Mouse (Mus musculus): Measurements from ENCODE around the gene Cdkn2c. TPM values are rescaled to one million over a fixed set of nuclear protein-coding genes. Genes with fewer than 3 reads are reported as not detected.

Gene Cdkn2c
- polyA plus RNA-seq, 1 experiment from 2014 or later = 1.0 TPM

GRCm38 (mm10) chr4:109660568-109660967 lies 6.4 kb downstream of the Cdkn2c start:
- ATAC-seq (ENCODE audit: low read depth) = no peak
- Histone ChIP-seq H3K27me3 (ENCODE audit: control insufficient read depth, insufficient read depth, low read length) (peaks cover 59% of the 10 kb centered on the region), H3K4me1 (ENCODE audit: control insufficient read depth, insufficient read depth, low read length) (peaks cover 10% of the 10 kb centered on the region), H3K4me3 (ENCODE audit: low read depth, low read length) (no peak overlapping the region), H3K9ac (replicated peaks; ENCODE audit: low read depth, low read length) (no peak overlapping the region), H3K4me2 (ENCODE audit: low read depth, low read length) (no peak overlapping the region), H3K36me3 (ENCODE audit: control insufficient read depth, insufficient read depth, low read length) (no peaks in the 10 kb centered on the region), H3K27ac (ENCODE audit: low read depth, low read length) (no peak overlapping the region), H3K9me3 (ENCODE audit: control insufficient read depth, low read length) (no peaks in the 10 kb centered on the region)
- WGBS = 16% methylated on average over 3 of the region's 3 CpGs

DNA sequence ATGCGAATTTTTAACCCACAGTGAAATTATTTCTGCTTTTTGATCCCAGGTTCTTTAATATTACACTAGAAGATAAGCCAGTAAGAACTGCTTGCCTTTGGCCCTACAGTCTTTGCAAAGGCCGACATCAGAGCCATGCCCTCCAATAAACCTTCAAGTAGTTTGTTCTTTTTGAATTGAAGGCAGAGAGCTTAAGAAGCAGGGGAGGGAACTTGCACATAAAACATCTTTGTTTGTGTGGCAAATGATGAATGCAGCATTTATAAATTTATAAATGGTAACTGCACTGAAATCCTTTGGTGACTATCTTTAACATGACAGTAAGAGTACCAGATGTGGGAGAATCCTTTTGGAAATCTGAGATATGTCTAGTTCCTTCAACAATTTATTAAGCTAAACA lies 7.4 kb downstream of the Cdkn2c start:
- H3K36me3 ChIP-seq (ENCODE audit: control insufficient read depth, insufficient read depth, low read length) = no peaks in the 10 kb centered on the region
- H3K9me3 ChIP-seq (ENCODE audit: control insufficient read depth, low read length) = no peaks in the 10 kb centered on the region
- H3K4me1 ChIP-seq (ENCODE audit: control insufficient read depth, insufficient read depth, low read length) = peaks cover 7% of the 10 kb centered on the region
- no peak overlapping the region for H3K4me2 ChIP-seq (ENCODE audit: low read depth, low read length)
- no peak overlapping the region for H3K9ac ChIP-seq (replicated peaks; ENCODE audit: low read depth, low read length)
- no peak for ATAC-seq (ENCODE audit: low read depth)
- no peak overlapping the region for H3K27ac ChIP-seq (ENCODE audit: low read depth, low read length)
- 17% methylated on average over 2 of the region's 2 CpGs for WGBS
- H3K4me3 ChIP-seq (ENCODE audit: low read depth, low read length) = no peak overlapping the region
- H3K27me3 ChIP-seq (ENCODE audit: control insufficient read depth, insufficient read depth, low read length) = peaks cover 65% of the 10 kb centered on the region

GRCm38 (mm10) chr4:109658826-109659225 lies 8.2 kb downstream of the Cdkn2c start:
- Histone ChIP-seq H3K36me3 (ENCODE audit: control insufficient read depth, insufficient read depth, low read length) (no peaks in the 10 kb centered on the region), H3K9me3 (ENCODE audit: control insufficient read depth, low read length) (no peaks in the 10 kb centered on the region), H3K4me3 (ENCODE audit: low read depth, low read length) (no peak overlapping the region), H3K9ac (replicated peaks; ENCODE audit: low read depth, low read length) (no peak overlapping the region), H3K4me2 (ENCODE audit: low read depth, low read length) (no peak overlapping the region), H3K27me3 (ENCODE audit: control insufficient read depth, insufficient read depth, low read length) (peaks cover 62% of the 10 kb centered on the region), H3K27ac (ENCODE audit: low read depth, low read length) (no peak overlapping the region), H3K4me1 (ENCODE audit: control insufficient read depth, insufficient read depth, low read length) (peaks cover 7% of the 10 kb centered on the region)
- ATAC-seq (ENCODE audit: low read depth) = no peak
- WGBS = 3% methylated on average over 8 of the region's 8 CpGs

DNA sequence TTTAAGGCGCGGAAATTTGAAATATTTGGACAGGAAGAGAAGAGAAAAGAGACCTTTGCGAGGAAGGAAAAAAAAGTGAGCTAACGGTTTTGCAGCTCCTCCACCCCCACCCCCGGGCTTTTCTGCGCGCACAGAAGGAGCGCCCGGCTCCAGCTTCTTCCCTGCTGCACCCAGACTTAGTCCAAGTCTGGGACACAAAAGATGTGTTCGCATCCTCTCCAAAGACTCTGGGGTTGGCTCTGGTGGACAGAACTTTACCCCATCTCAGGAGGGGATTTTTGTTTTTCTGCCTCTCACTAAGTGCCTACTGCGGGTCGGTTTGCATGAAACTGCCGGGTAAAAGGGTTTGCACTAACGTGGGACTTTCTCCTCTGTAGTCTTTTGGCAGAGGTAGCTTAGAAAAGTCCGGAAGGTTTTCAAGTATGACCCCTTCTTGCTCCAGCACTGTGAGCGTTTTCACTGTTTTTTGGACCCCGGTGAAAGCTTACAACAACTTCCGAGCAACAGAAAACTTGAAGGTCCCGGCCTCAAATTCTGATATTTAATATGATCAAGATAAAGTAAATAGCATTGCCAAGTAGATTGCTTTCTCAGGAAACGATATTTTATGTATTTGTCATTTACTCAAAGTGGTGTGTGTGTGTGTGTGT lies 9.0 kb downstream of the Cdkn2c start:
- no peaks in the 10 kb centered on the region for H3K9me3 ChIP-seq (ENCODE audit: control insufficient read depth, low read length)
- peaks cover 7% of the 10 kb centered on the region for H3K4me1 ChIP-seq (ENCODE audit: control insufficient read depth, insufficient read depth, low read length)
- peaks cover 61% of the 10 kb centered on the region for H3K27me3 ChIP-seq (ENCODE audit: control insufficient read depth, insufficient read depth, low read length)
- WGBS = under 1% methylated on average over 20 of the region's 20 CpGs
- no peak overlapping the region for H3K27ac ChIP-seq (ENCODE audit: low read depth, low read length)
- H3K9ac ChIP-seq (replicated peaks; ENCODE audit: low read depth, low read length) = no peak overlapping the region
- peak overlapping the region; percentile 35; the same call in 1 of the 2 replicates for H3K4me2 ChIP-seq (ENCODE audit: low read depth, low read length)
- H3K4me3 ChIP-seq (ENCODE audit: low read depth, low read length) = no peak overlapping the region
- H3K36me3 ChIP-seq (ENCODE audit: control insufficient read depth, insufficient read depth, low read length) = no peaks in the 10 kb centered on the region
- no peak for ATAC-seq (ENCODE audit: low read depth)

GRCm38 (mm10) chr4:109657021-109657850 lies 9.8 kb downstream of the Cdkn2c start:
- no peaks in the 10 kb centered on the region for H3K36me3 ChIP-seq (ENCODE audit: control insufficient read depth, insufficient read depth, low read length)

DNA sequence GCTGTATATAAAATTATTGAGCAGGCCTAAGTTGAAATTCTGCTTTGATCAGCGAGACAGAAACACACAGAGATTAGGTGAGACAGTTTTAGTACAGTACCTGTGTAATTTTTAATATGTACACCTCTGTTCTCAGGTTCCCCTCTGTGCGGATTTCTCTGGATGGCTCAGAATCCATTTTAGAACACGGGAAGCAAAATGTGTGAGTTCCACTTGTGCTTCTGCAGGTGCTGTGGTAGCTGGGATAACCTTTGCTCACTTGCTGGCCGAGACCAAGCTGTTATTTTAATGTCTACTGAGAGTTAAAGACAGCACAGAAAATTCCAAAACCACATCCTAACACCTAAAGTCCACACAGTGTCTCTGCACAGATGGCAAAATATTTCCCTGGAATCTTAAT lies 10.7 kb downstream of the Cdkn2c start:
- H3K4me1 ChIP-seq (ENCODE audit: control insufficient read depth, insufficient read depth, low read length) = peaks cover 7% of the 10 kb centered on the region
- no peak overlapping the region for H3K27ac ChIP-seq (ENCODE audit: low read depth, low read length)
- H3K36me3 ChIP-seq (ENCODE audit: control insufficient read depth, insufficient read depth, low read length) = no peaks in the 10 kb centered on the region
- H3K4me3 ChIP-seq (ENCODE audit: low read depth, low read length) = no peak overlapping the region
- H3K4me2 ChIP-seq (ENCODE audit: low read depth, low read length) = no peak overlapping the region
- ATAC-seq (ENCODE audit: low read depth) = no peak
- H3K9me3 ChIP-seq (ENCODE audit: control insufficient read depth, low read length) = no peaks in the 10 kb centered on the region
- H3K9ac ChIP-seq (replicated peaks; ENCODE audit: low read depth, low read length) = no peak overlapping the region
- 7% methylated on average over 4 of the region's 4 CpGs for WGBS
- H3K27me3 ChIP-seq (ENCODE audit: control insufficient read depth, insufficient read depth, low read length) = peaks cover 51% of the 10 kb centered on the region

More at GRCm38 (mm10) chr4:109657021-109657850, 9.8 kb downstream of the Cdkn2c start:
- Histone ChIP-seq H3K9me3 (ENCODE audit: control insufficient read depth, low read length) (no peaks in the 10 kb centered on the region), H3K4me3 (ENCODE audit: low read depth, low read length) (peak overlapping the region; percentile 13; the same call in 1 of the 2 replicates), H3K9ac (replicated peaks; ENCODE audit: low read depth, low read length) (no peak overlapping the region; the same call in 1 of the 2 replicates), H3K27me3 (ENCODE audit: control insufficient read depth, insufficient read depth, low read length) (peaks cover 58% of the 10 kb centered on the region), H3K27ac (ENCODE audit: low read depth, low read length) (no peak overlapping the region), H3K4me1 (ENCODE audit: control insufficient read depth, insufficient read depth, low read length) (peaks cover 7% of the 10 kb centered on the region), H3K4me2 (ENCODE audit: low read depth, low read length) (peak overlapping the region; percentile 35)
- peak; percentile 44; the same call in 1 of the 2 replicates for ATAC-seq (ENCODE audit: low read depth)
- under 1% methylated on average over 44 of the region's 53 CpGs for WGBS

DNA sequence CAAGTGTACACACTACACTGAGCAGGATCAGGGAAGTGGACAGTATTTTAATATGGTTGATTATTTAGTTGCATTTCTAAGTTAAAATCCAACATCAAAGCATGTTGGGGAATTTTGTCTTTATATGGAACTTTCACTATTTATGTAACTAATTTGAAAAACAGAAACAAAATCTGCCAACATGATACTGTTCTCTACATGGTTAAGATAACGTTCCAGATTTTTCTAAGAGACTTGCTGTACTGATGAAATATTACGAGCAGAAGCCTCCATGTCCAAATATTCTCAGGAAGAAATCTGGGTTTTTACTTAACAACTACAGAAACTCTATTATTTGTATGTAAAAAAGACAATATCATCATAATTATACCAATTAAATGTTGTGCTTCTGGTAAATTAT lies 11.3 kb downstream of the Cdkn2c start:
- Histone ChIP-seq H3K9me3 (ENCODE audit: control insufficient read depth, low read length) (no peaks in the 10 kb centered on the region), H3K4me1 (ENCODE audit: control insufficient read depth, insufficient read depth, low read length) (peaks cover 7% of the 10 kb centered on the region), H3K27ac (ENCODE audit: low read depth, low read length) (no peak overlapping the region), H3K36me3 (ENCODE audit: control insufficient read depth, insufficient read depth, low read length) (no peaks in the 10 kb centered on the region), H3K4me2 (ENCODE audit: low read depth, low read length) (no peak overlapping the region), H3K27me3 (ENCODE audit: control insufficient read depth, insufficient read depth, low read length) (peaks cover 47% of the 10 kb centered on the region), H3K4me3 (ENCODE audit: low read depth, low read length) (no peak overlapping the region), H3K9ac (replicated peaks; ENCODE audit: low read depth, low read length) (no peak overlapping the region)
- 37% methylated on average over 2 of the region's 2 CpGs for WGBS
- ATAC-seq (ENCODE audit: low read depth) = no peak

- peaks cover 39% of the 10 kb centered on the region for H3K27me3 ChIP-seq (ENCODE audit: control insufficient read depth, insufficient read depth, low read length)
- WGBS = 47% methylated on average over 2 of the region's 2 CpGs
- no peak for ATAC-seq (ENCODE audit: low read depth)
- no peak overlapping the region for H3K4me2 ChIP-seq (ENCODE audit: low read depth, low read length)
- no peaks in the 10 kb centered on the region for H3K9me3 ChIP-seq (ENCODE audit: control insufficient read depth, low read length)
- no peak overlapping the region for H3K27ac ChIP-seq (ENCODE audit: low read depth, low read length)
- no peaks in the 10 kb centered on the region for H3K36me3 ChIP-seq (ENCODE audit: control insufficient read depth, insufficient read depth, low read length)
- H3K4me1 ChIP-seq (ENCODE audit: control insufficient read depth, insufficient read depth, low read length) = peaks cover 7% of the 10 kb centered on the region
- no peak overlapping the region for H3K9ac ChIP-seq (replicated peaks; ENCODE audit: low read depth, low read length)
- H3K4me3 ChIP-seq (ENCODE audit: low read depth, low read length) = no peak overlapping the region
Observed at GRCm38 (mm10) chr4:109654701-109655100, 12.3 kb downstream of the Cdkn2c start.

DNA sequence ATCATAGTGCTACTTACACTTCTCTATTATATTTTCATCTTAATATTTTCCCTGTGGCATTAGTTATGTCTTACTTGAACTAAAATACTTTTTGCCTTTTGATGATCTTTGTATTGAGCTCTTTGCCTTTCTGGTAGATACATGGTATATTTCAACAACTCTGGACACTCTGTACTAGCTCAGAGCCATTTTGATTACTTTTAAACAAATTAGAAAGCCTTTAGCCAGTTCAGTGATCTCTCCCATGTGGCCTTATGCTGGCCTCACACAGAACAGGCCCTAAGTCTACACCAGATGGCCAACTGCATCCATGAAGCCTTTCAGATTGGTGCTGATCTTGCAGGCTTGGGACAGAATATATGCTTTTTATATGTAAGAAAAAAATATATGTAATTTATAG lies 13.7 kb downstream of the Cdkn2c start:
- Histone ChIP-seq H3K27ac (ENCODE audit: low read depth, low read length) (no peak overlapping the region), H3K4me2 (ENCODE audit: low read depth, low read length) (no peak overlapping the region), H3K9me3 (ENCODE audit: control insufficient read depth, low read length) (no peaks in the 10 kb centered on the region), H3K4me3 (ENCODE audit: low read depth, low read length) (no peak overlapping the region), H3K36me3 (ENCODE audit: control insufficient read depth, insufficient read depth, low read length) (no peaks in the 10 kb centered on the region), H3K4me1 (ENCODE audit: control insufficient read depth, insufficient read depth, low read length) (peaks cover 7% of the 10 kb centered on the region), H3K27me3 (ENCODE audit: control insufficient read depth, insufficient read depth, low read length) (peaks cover 32% of the 10 kb centered on the region), H3K9ac (replicated peaks; ENCODE audit: low read depth, low read length) (no peak overlapping the region)
- ATAC-seq (ENCODE audit: low read depth) = no peak
